Mouse (Mus musculus): ENCODE data around the gene Nkain1. TPM values are rescaled to one million over a fixed set of nuclear protein-coding genes. Genes with fewer than 3 reads are reported as not detected.

The Nkain1 gene
- polyA plus RNA-seq, 1 experiment from 2014 or later, result 0.09 TPM

- ATAC-seq, result no peak
- 68% methylated on average over 6 of the region's 6 CpGs for WGBS
- H3K4me1 ChIP-seq (replicated peaks; ENCODE audit: control insufficient read depth, insufficient read depth, low read length), result no peaks in the 10 kb centered on the region
- no peak overlapping the region for H3K4me2 ChIP-seq (replicated peaks; ENCODE audit: low read depth)
- TF ChIP-seq CTCF (IDR thresholded peaks at IDR 0.05; ENCODE audit: low read depth), result no peak
- no peak overlapping the region for H3K9ac ChIP-seq (ENCODE audit: low read depth, low read length)
- no peak overlapping the region for H3K27ac ChIP-seq (ENCODE audit: low read depth, low read length)
- no peaks in the 10 kb centered on the region for H3K36me3 ChIP-seq (ENCODE audit: control insufficient read depth, insufficient read depth)
- H3K9me3 ChIP-seq (ENCODE audit: control insufficient read depth), result no peaks in the 10 kb centered on the region
- H3K4me3 ChIP-seq (ENCODE audit: low read depth, low read length), result no peak overlapping the region
- no peaks in the 10 kb centered on the region for H3K27me3 ChIP-seq (replicated peaks; ENCODE audit: control insufficient read depth, insufficient read depth, low read length)
These were observed 41.6 kb downstream of the Nkain1 start for GRCm38 (mm10) chr4:130532347-130532746.

DNA sequence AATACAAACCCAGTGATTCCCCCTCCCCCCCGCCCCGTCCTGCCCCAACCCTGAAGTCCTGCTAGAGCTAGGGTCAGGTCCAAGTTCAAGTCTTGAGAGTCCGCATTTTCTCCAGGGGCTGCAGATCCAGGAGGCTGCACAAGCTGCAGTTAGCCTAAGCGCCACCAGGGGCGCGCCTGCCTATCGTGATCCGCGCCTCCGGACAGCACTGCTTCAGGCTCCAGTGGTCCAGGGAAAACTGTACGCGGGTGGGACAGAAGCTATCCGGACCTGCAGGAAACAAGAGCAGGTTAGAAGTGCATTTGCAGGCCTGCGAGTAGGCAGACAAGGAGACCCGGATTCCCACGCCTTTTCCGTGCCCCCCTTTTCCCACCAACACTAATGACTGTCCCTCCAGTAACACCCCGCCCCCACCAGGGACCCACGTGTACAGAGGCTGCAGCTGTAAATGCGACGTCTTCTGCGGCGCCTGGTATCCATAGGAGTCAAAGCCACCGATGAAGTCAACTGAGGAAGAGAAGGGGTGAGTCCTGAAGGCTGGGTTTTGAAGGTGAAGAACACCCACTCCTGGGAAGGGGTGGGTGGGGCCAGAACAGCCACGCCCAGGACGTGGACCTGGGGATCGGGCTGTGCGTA lies 42.2 kb downstream of the Nkain1 start:
- WGBS, result 13% methylated on average over 28 of the region's 28 CpGs
- Histone ChIP-seq H3K4me1 (replicated peaks; ENCODE audit: control insufficient read depth, insufficient read depth, low read length) (no peaks in the 10 kb centered on the region), H3K4me3 (ENCODE audit: low read depth, low read length) (peak overlapping the region; percentile 18; the same call in 1 of the 2 replicates), H3K27ac (ENCODE audit: low read depth, low read length) (no peak overlapping the region), H3K36me3 (ENCODE audit: control insufficient read depth, insufficient read depth) (no peaks in the 10 kb centered on the region), H3K9ac (ENCODE audit: low read depth, low read length) (no peak overlapping the region), H3K9me3 (ENCODE audit: control insufficient read depth) (no peaks in the 10 kb centered on the region), H3K4me2 (replicated peaks; ENCODE audit: low read depth) (peak overlapping the region; percentile 69), H3K27me3 (replicated peaks; ENCODE audit: control insufficient read depth, insufficient read depth, low read length) (no peaks in the 10 kb centered on the region)
- TF ChIP-seq CTCF (IDR thresholded peaks at IDR 0.05; ENCODE audit: low read depth), result peak; percentile 88
- ATAC-seq, result peak; percentile 55

- 84% methylated on average over 1 of the region's 1 CpGs for WGBS
- no peak overlapping the region for H3K9ac ChIP-seq (ENCODE audit: low read depth, low read length)
- H3K27ac ChIP-seq (ENCODE audit: low read depth, low read length), result no peak overlapping the region
- H3K4me1 ChIP-seq (replicated peaks; ENCODE audit: control insufficient read depth, insufficient read depth, low read length), result no peaks in the 10 kb centered on the region
- no peaks in the 10 kb centered on the region for H3K36me3 ChIP-seq (ENCODE audit: control insufficient read depth, insufficient read depth)
- ATAC-seq, result no peak
- no peak; the same call in 1 of the 2 replicates for TF ChIP-seq CTCF (IDR thresholded peaks at IDR 0.05; ENCODE audit: low read depth)
- H3K27me3 ChIP-seq (replicated peaks; ENCODE audit: control insufficient read depth, insufficient read depth, low read length), result no peaks in the 10 kb centered on the region
- no peak overlapping the region for H3K4me2 ChIP-seq (replicated peaks; ENCODE audit: low read depth)
- no peak overlapping the region for H3K4me3 ChIP-seq (ENCODE audit: low read depth, low read length)
- H3K9me3 ChIP-seq (ENCODE audit: control insufficient read depth), result no peaks in the 10 kb centered on the region
These were observed 46.2 kb downstream of the Nkain1 start for GRCm38 (mm10) chr4:130527804-130528203.

DNA sequence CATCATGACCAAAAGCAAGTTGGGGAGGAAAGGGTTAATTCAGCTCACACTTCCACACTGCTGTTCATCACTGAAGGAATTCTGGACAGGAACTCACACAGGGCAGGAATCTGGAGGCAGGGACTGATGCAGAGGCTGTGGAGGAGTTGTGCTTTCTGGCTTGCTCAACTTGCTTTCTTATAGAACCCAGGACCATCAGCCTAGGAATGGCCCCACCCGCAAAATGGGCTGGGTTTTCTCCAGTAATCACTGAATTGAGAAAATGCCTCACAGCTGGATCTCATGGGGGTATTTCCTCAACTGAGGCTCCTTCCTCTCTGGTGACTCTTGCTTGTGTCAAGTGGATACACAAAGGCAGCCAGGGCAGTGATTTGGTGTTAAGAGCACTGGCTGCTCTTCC lies 48.9 kb downstream of the Nkain1 start:
- Histone ChIP-seq H3K9ac (ENCODE audit: low read depth, low read length) (no peak overlapping the region), H3K9me3 (ENCODE audit: control insufficient read depth) (no peaks in the 10 kb centered on the region), H3K4me2 (replicated peaks; ENCODE audit: low read depth) (no peak overlapping the region), H3K4me1 (replicated peaks; ENCODE audit: control insufficient read depth, insufficient read depth, low read length) (no peaks in the 10 kb centered on the region), H3K27ac (ENCODE audit: low read depth, low read length) (no peak overlapping the region), H3K4me3 (ENCODE audit: low read depth, low read length) (no peak overlapping the region), H3K27me3 (replicated peaks; ENCODE audit: control insufficient read depth, insufficient read depth, low read length) (no peaks in the 10 kb centered on the region), H3K36me3 (ENCODE audit: control insufficient read depth, insufficient read depth) (no peaks in the 10 kb centered on the region)
- no peak for ATAC-seq
- WGBS, result 54% methylated on average over 1 of the region's 1 CpGs
- no peak for TF ChIP-seq CTCF (IDR thresholded peaks at IDR 0.05; ENCODE audit: low read depth)

DNA sequence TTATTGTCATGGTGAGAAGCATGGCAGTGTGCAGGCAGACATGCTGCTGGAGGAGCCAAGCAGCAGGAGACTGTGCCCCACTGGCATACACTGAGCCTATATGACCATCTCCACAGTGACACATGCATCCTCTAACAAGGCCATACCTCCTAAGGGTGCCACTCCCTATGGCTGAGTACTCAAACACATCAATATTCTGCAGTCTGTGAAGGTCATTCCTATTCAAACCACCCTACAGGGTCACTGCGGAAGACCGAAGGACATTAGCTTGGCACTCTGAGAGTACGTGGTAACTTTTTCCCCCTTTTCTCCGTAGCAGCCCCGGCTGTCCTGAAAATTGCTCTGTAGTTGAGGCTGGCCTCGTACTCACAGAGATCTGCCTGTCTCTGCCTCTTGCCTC lies 52.5 kb downstream of the Nkain1 start:
- no peaks in the 10 kb centered on the region for H3K36me3 ChIP-seq (ENCODE audit: control insufficient read depth, insufficient read depth)
- no peak overlapping the region for H3K27ac ChIP-seq (ENCODE audit: low read depth, low read length)
- H3K4me2 ChIP-seq (replicated peaks; ENCODE audit: low read depth), result no peak overlapping the region
- TF ChIP-seq CTCF (IDR thresholded peaks at IDR 0.05; ENCODE audit: low read depth), result no peak
- no peak overlapping the region for H3K4me3 ChIP-seq (ENCODE audit: low read depth, low read length)
- H3K27me3 ChIP-seq (replicated peaks; ENCODE audit: control insufficient read depth, insufficient read depth, low read length), result no peaks in the 10 kb centered on the region
- ATAC-seq, result no peak
- no peaks in the 10 kb centered on the region for H3K4me1 ChIP-seq (replicated peaks; ENCODE audit: control insufficient read depth, insufficient read depth, low read length)
- no peak overlapping the region for H3K9ac ChIP-seq (ENCODE audit: low read depth, low read length)
- WGBS, result 96% methylated on average over 6 of the region's 6 CpGs
- no peaks in the 10 kb centered on the region for H3K9me3 ChIP-seq (ENCODE audit: control insufficient read depth)

DNA sequence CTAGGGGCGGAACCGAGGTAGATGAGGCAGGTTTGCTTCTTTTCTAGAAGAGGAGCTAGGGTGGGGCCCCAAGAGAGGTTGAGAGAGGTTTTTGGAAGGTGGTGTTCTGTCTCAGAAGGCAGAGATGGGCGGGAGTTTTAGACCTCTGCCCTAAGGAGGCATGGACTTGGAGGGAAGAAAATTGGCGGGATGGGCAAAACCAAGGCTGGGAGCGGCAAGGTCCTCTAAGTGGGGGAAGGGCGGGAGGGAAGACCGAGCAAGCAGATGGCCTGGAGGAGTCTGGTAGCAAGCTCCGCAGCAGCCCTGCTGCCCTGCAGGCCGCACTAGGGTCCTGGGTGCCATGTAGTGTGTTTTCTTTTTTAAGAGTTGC lies 53.5 kb downstream of the Nkain1 start:
- Histone ChIP-seq H3K27ac (ENCODE audit: low read depth, low read length) (no peak overlapping the region), H3K4me2 (replicated peaks; ENCODE audit: low read depth) (peak overlapping the region; percentile 80), H3K4me1 (replicated peaks; ENCODE audit: control insufficient read depth, insufficient read depth, low read length) (no peaks in the 10 kb centered on the region), H3K27me3 (replicated peaks; ENCODE audit: control insufficient read depth, insufficient read depth, low read length) (no peaks in the 10 kb centered on the region), H3K4me3 (ENCODE audit: low read depth, low read length) (peak overlapping the region; percentile 60), H3K36me3 (ENCODE audit: control insufficient read depth, insufficient read depth) (no peaks in the 10 kb centered on the region), H3K9ac (ENCODE audit: low read depth, low read length) (no peak overlapping the region), H3K9me3 (ENCODE audit: control insufficient read depth) (no peaks in the 10 kb centered on the region)
- TF ChIP-seq CTCF (IDR thresholded peaks at IDR 0.05; ENCODE audit: low read depth), result no peak
- peak; percentile 34; the same call in 1 of the 2 replicates for ATAC-seq
- WGBS, result under 1% methylated on average over 9 of the region's 9 CpGs
